ENCODE assay signal across 9 mouse cellular contexts in genomic region chr1:136521363-136521937, GRCm38 (mm10). TPM values are rescaled to one million over a fixed set of nuclear protein-coding genes. Genes with fewer than 3 reads are reported as not detected.
DNase-seq lines count a peak whose midpoint lies in the region; ATAC-seq and TF ChIP-seq lines count a peak whose summit lies in the region.
"Had no signal": no experiment of that assay in that cellular context is flagged by ENCODE, and none has a peak within 500 bp of the region (broad histone marks: within the 10 kb centered on the region; RNA-seq: fewer than 3 reads in every experiment).

No protein-coding gene starts in this region.

- ATAC-seq in CD4-positive, CD25-positive, alpha-beta regulatory T cell, adult 4 months: no peak
- ATAC-seq in kidney, embryonic 14.5 days (ENCODE audit: low FRiP score, low TSS enrichment): no peak
- ATAC-seq in lung, embryonic 14.5 days (ENCODE audit: insufficient read depth): no peak

- H3K9me3 ChIP-seq in kidney, embryonic 14.5 days (ENCODE audit: control insufficient read depth, low read length): no peaks in the 10 kb centered on the region
- no peaks in the 10 kb centered on the region for H3K9me3 ChIP-seq in lung, embryonic 14.5 days (ENCODE audit: low read depth, low read length)
- H3K9me3 ChIP-seq: midbrain, embryonic 12.5 days had no signal

- H3K4me2 ChIP-seq in kidney, embryonic 14.5 days (replicated peaks; ENCODE audit: low read depth, low read length): no peak overlapping the region
- no peak overlapping the region for H3K4me2 ChIP-seq in lung, embryonic 14.5 days
- H3K4me2 ChIP-seq: midbrain, embryonic 12.5 days had no signal

- no peaks in the 10 kb centered on the region for H3K4me1 ChIP-seq in kidney, adult 2 months (ENCODE audit: control insufficient read depth, insufficient read depth, low read length)
- peaks cover 8% of the 10 kb centered on the region; the same call in 1 of the 2 replicates for H3K4me1 ChIP-seq in kidney, embryonic 14.5 days (ENCODE audit: control insufficient read depth, insufficient read depth, low read length)
- no peaks in the 10 kb centered on the region for H3K4me1 ChIP-seq in lung, embryonic 14.5 days (ENCODE audit: insufficient read depth)
- H3K4me1 ChIP-seq: midbrain, embryonic 12.5 days had no signal

- peak; percentile 75 for TF ChIP-seq CTCF in kidney, adult 2 months (conservative IDR thresholded peaks at IDR 0.05; ENCODE audit: insufficient read depth, insufficient read length, low read depth, low read length)
- peak; percentile 65 for TF ChIP-seq CTCF in lung, embryonic 14.5 days (IDR thresholded peaks at IDR 0.05; ENCODE audit: low read depth)

- TF ChIP-seq POLR2A in kidney, adult 2 months (IDR thresholded peaks at IDR 0.05; ENCODE audit: low read depth, low read length): no peak

- H3K27ac ChIP-seq in kidney, adult 2 months (ENCODE audit: insufficient read depth, low read depth, low read length): no peak overlapping the region
- no peak overlapping the region for H3K27ac ChIP-seq in kidney, embryonic 14.5 days (ENCODE audit: low read depth, low read length)
- no peak overlapping the region for H3K27ac ChIP-seq in lung, embryonic 14.5 days (ENCODE audit: low read depth)
- H3K27ac ChIP-seq: midbrain, embryonic 12.5 days had no signal

- WGBS in kidney, adult 2 months: 73% methylated on average over 11 of the region's 11 CpGs
- WGBS in kidney, embryonic 14.5 days: 73% methylated on average over 11 of the region's 11 CpGs
- WGBS in lung, embryonic 14.5 days: 69% methylated on average over 11 of the region's 11 CpGs

- no peak overlapping the region for H3K4me3 ChIP-seq in kidney, adult 2 months (ENCODE audit: insufficient read depth, low read depth, low read length)
- no peak overlapping the region for H3K4me3 ChIP-seq in kidney, embryonic 14.5 days (ENCODE audit: low read length)
- H3K4me3 ChIP-seq in lung, embryonic 14.5 days (ENCODE audit: low read depth, low read length): no peak overlapping the region
- H3K4me3 ChIP-seq: midbrain, embryonic 12.5 days had no signal

- no peaks in the 10 kb centered on the region for H3K36me3 ChIP-seq in kidney, adult 2 months (ENCODE audit: control insufficient read depth, insufficient read depth, low read length)
- H3K36me3 ChIP-seq in kidney, embryonic 14.5 days (ENCODE audit: control insufficient read depth, insufficient read depth, low read length): peaks cover 15% of the 10 kb centered on the region
- peaks cover 47% of the 10 kb centered on the region for H3K36me3 ChIP-seq in lung, embryonic 14.5 days (ENCODE audit: insufficient read depth)

- H3K9ac ChIP-seq in kidney, embryonic 14.5 days (ENCODE audit: low read depth, low read length): no peak overlapping the region
- H3K9ac ChIP-seq in lung, embryonic 14.5 days: no peak overlapping the region
- H3K9ac ChIP-seq: midbrain, embryonic 12.5 days had no signal

- DNase-seq in CD4-positive, CD25-positive, alpha-beta regulatory T cell, adult 2 months (ENCODE audit: low read depth, low spot score): peak; percentile 23
- DNase-seq in kidney, adult 2 months: peak; percentile 39
- DNase-seq in adrenal gland, postnatal 36 days: peak; percentile 55 to 62
- DNase-seq in kidney, postnatal 14 days: peak; percentile 37
- peak; percentile 68 for DNase-seq in lung, embryonic 14.5 days
- DNase-seq in yolk sac, embryonic 10.5 days (ENCODE audit: low spot score): peak; percentile 13

- no peaks in the 10 kb centered on the region for H3K27me3 ChIP-seq in kidney, adult 2 months (replicated peaks; ENCODE audit: control insufficient read depth, insufficient read depth, low read length)
- no peaks in the 10 kb centered on the region for H3K27me3 ChIP-seq in kidney, embryonic 14.5 days (ENCODE audit: control insufficient read depth, insufficient read depth, low read length)
- H3K27me3 ChIP-seq in lung, embryonic 14.5 days (ENCODE audit: insufficient read depth, low read length): no peaks in the 10 kb centered on the region
- H3K27me3 ChIP-seq: midbrain, embryonic 12.5 days had no signal

RNA-seq across cellular contexts. Expression of gene Kif14, which starts 55.3 kb away (rescaled TPM):
- 1 to 10 TPM; 1.2 to 1.3 TPM for polyA plus RNA-seq in CD4-positive, CD25-positive, alpha-beta regulatory T cell, adult 4 months (2017; shearing (Covaris generic))
- 0.04 and 0.05 TPM in 2 replicates for polyA plus RNA-seq in kidney, adult 2 months (2012; rRNA removed)
- polyA plus RNA-seq in kidney, embryonic 14.5 days (2014; fragmentation: Nextera tagmentation; extraction: Ambion mirVana): 4.6 and 11.6 TPM in 2 replicates
- total RNA-seq in adrenal gland, postnatal 36 days (2021): under 1 TPM; 0.73 to 0.79 TPM
- polyA plus RNA-seq in lung, embryonic 14.5 days (2014; fragmentation: Nextera tagmentation; extraction: Ambion mirVana): 8.9 and 11.3 TPM in 2 replicates

Comparison
In these comparisons a context has a peak if more than half of its experiments do, and no peak if none do; other contexts are left out.
1. DNase-seq: peak in every context shown above with its lines; median percentile 68 in lung, embryonic 14.5 days; 58 in adrenal gland, postnatal 36 days; 39 in kidney, adult 2 months; 37 in kidney, postnatal 14 days; 23 in CD4-positive, CD25-positive, alpha-beta regulatory T cell, adult 2 months; 13 in yolk sac, embryonic 10.5 days.